Mouse (Mus musculus): Measurements from ENCODE around the gene Hba-a1. TPM values are rescaled to one million over a fixed set of nuclear protein-coding genes. Genes with fewer than 3 reads are reported as not detected.

Gene Hba-a1
- total RNA-seq, 2 experiments from 2014 or later = 501 to 528 TPM

- DNase-seq (ENCODE audit: low spot score in 2 of 2) = peak; percentile 70 to 75
- intact Hi-C loops (cut with DNase I) = loop anchor here (5.0 to 10.0 kb wide), 3 partner anchors 34 to 326 kb away; partner anchors contain the start of gene Hbq1b
Measured at GRCm38 (mm10) chr11:32321196-32321565, 37.9 kb downstream of the Hba-a1 start.

- DNase-seq (ENCODE audit: low spot score in 2 of 2) = peak; percentile 83 to 89
- intact Hi-C loops (cut with DNase I) = loop anchor here (2.0 to 10.0 kb wide), 4 partner anchors 37 to 330 kb away; partner anchors contain the start of gene Hbq1b
Measured at GRCm38 (mm10) chr11:32324609-32325008, 41.3 kb downstream of the Hba-a1 start.

GRCm38 (mm10) chr11:32331075-32331474, 47.8 kb downstream of the Hba-a1 start:
- intact Hi-C loops (cut with DNase I) = no loop called here
- DNase-seq (ENCODE audit: low spot score in 2 of 2) = no peak

- DNase-seq (ENCODE audit: low spot score in 2 of 2) = no peak
- intact Hi-C loops (cut with DNase I) = no loop called here
Measured at GRCm38 (mm10) chr11:32331861-32332260, 48.5 kb downstream of the Hba-a1 start.

- intact Hi-C loops (cut with DNase I) = no loop called here
Measured at GRCm38 (mm10) chr11:32333235-32333634, 49.9 kb downstream of the Hba-a1 start.

More at GRCm38 (mm10) chr11:32333235-32333634, 49.9 kb downstream of the Hba-a1 start:
- DNase-seq (ENCODE audit: low spot score in 2 of 2) = no peak

Other genes with a start within 250 kb of the Hba-a1 start
- gene Il9r, start 83.2 kb upstream of the Hba-a1 start, total RNA-seq (2021) = not detected
- gene Snrnp25, start 78.1 kb upstream of the Hba-a1 start, total RNA-seq (2021) = 10 to 100 TPM; 23.7 to 23.9 TPM
- 10 to 100 TPM; 13.5 to 15.7 TPM for gene Rhbdf1, start 61.2 kb upstream of the Hba-a1 start, total RNA-seq (2021)
- gene Mpg, start 57.0 kb upstream of the Hba-a1 start, total RNA-seq (2021) = 10 to 100 TPM; 20.0 to 20.8 TPM
- gene Nprl3, start 15.8 kb upstream of the Hba-a1 start, total RNA-seq (2021) = 10 to 100 TPM; 42.5 to 50.0 TPM
- not detected for gene Hba-x, start 7.1 kb upstream of the Hba-a1 start, total RNA-seq (2021)
- gene Hbq1b, start 3.5 kb downstream of the Hba-a1 start, total RNA-seq (2021) = under 1 TPM in 1 of 2 experiments, not detected in 1; 0.73 TPM
- 100 to 1,000 TPM; 427 to 477 TPM for gene Hba-a2, start 13.0 kb downstream of the Hba-a1 start, total RNA-seq (2021)
- gene Hbq1a, start 16.6 kb downstream of the Hba-a1 start, total RNA-seq (2021) = 1 to 10 TPM in 1 of 2 experiments, not detected in 1; 1.4 TPM
- 10 to 100 TPM; 12.4 to 15.3 TPM for gene Sh3pxd2b, start 64.3 kb downstream of the Hba-a1 start, total RNA-seq (2021)
- gene Ubtd2, start 171.9 kb downstream of the Hba-a1 start, total RNA-seq (2021) = 10 to 100 TPM; 52.9 to 65.0 TPM
- 1 to 10 TPM; 1.6 to 1.7 TPM for gene Efcab9, start 248.6 kb downstream of the Hba-a1 start, total RNA-seq (2021)
- gene Stk10, start 249.8 kb downstream of the Hba-a1 start, total RNA-seq (2021) = 1 to 10 TPM; 5.5 to 6.6 TPM

All from left cerebral cortex, postnatal 25 days (tissue).